In the genomic region with DNA sequence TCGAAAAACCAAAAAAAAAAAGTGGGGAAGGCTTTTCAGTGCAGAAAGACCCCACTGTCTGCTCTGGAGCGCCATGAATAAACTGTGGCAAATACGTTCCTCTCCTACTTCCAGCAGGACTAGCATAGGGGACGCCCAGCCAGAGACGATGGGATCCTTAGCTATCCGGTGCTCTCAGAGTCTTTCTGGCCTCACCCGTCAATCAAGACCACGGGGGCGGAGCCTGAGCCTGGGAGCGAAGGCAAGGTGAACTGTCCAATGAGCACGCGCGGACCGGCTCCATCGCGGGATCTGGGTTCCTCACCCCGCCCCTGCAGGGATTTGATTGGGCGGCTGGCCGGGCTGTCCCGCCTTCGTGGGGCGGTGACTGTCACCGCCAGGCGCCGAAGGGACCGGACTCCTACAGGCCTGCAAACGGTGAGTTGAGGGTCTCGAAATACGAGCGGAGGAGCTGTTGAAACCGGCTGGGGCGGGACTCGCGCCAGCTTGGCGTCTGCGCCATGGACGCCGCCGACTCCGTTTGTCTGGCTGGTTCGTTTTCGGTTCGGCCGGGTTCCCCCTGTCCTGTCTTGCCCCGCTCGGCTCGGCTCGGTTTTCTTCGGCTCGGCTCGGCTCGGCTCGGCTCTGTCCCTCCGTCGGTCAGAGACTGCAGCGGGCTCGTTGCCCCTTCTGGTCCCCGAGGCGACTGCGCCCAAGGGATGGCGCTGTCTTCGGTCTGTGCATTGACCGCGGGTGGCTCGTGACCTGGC, we compare ENCODE assay signal across 8 mouse cellular contexts. TPM values are rescaled to one million over a fixed set of nuclear protein-coding genes. Genes with fewer than 3 reads are reported as not detected.
DNase-seq lines count a peak whose midpoint lies in the region; ATAC-seq lines count a peak whose summit lies in the region.

A gene (plus strand): TSS at position 350 of the 749 bp plus-strand sequence.

- peak; percentile 99 for DNase-seq in ZHBTc4 (ENCODE audit: low read depth, low spot score)
- peak; percentile 97 to 99 for DNase-seq in gastrocnemius, adult 8-10 months (ENCODE audit: low spot score in 2 of 2)
- DNase-seq in hindlimb bud, embryonic 11.5 days (ENCODE audit: extremely low spot score, low read depth, low spot score), result peak; percentile 94
- DNase-seq in left cerebral cortex, adult 8-10 months (ENCODE audit: low spot score in 2 of 2), result peak; percentile 98
- DNase-seq in right cerebral cortex, postnatal 10 days (ENCODE audit: low spot score in 2 of 2), result peak; percentile 99
- DNase-seq in urinary bladder, postnatal 25 days (ENCODE audit: low spot score), result peak; percentile 98

- peak within 1 kb of the TSS; percentile 95 for H3K4me3 ChIP-seq in megakaryocyte, embryonic 14.5 days (replicated peaks)

- peak; percentile 96 for ATAC-seq in common myeloid progenitor, adult 5-6 weeks (replicated peaks; ENCODE audit: low read depth, poor library complexity, severe bottlenecking)

- peaks cover 4% of the 10 kb centered on the region; the same call in 1 of the 2 replicates for H3K9me3 ChIP-seq in megakaryocyte, embryonic 14.5 days

- peaks cover 10% of the 10 kb centered on the region for H3K36me3 ChIP-seq in megakaryocyte, embryonic 14.5 days (replicated peaks; ENCODE audit: low read length)

- peaks cover 9% of the 10 kb centered on the region for H3K27me3 ChIP-seq in megakaryocyte, embryonic 14.5 days (replicated peaks)

- peaks cover 25% of the 10 kb centered on the region for H3K4me1 ChIP-seq in megakaryocyte, embryonic 14.5 days

RNA-seq across cellular contexts. Expression of the gene that starts here (rescaled TPM):
- 16.3 and 34.4 TPM in 2 replicates for total RNA-seq in common myeloid progenitor, adult 5-6 weeks (2017)
- 10 to 100 TPM; 30.6 to 39.5 (median 34.8) TPM for total RNA-seq in gastrocnemius, adult 8-10 months (2022)
- total RNA-seq in left cerebral cortex, adult 8-10 months (2022), result 10 to 100 TPM; 41.6 to 49.3 (median 46.1) TPM
- 28.4 TPM in 1 of 2 replicates, not detected in the other for polyA plus RNA-seq in megakaryocyte, embryonic 14.5 days (2012; ENCODE audit: insufficient read depth, low replicate concordance)

Comparison
In these comparisons a context has a peak if more than half of its experiments do, and no peak if none do; other contexts are left out.
1. Peak in every context shown above with its lines: DNase-seq, ATAC-seq and H3K4me3 ChIP-seq.